Mouse (Mus musculus): ENCODE results near the gene Gm8897. TPM values are rescaled to one million over a fixed set of nuclear protein-coding genes. Genes with fewer than 3 reads are reported as not detected.
"Not testable (repeated sequence)": the region's sequence is repeated elsewhere in the genome, so short reads cannot be mapped to it uniquely, and the experiment has no call there.

Gene Gm8897
- not detected for total RNA-seq (2021)
- long read RNA-seq, experiment 1: 0 reads
- long read RNA-seq, experiment 2: 0 reads

GRCm38 (mm10) chr5:11416118-11416517, at the start of gene Gm8897:
Gene Gm8897 (plus strand): TSS chr5:11416418.
- DNase-seq: not testable (repeated sequence)

DNA sequence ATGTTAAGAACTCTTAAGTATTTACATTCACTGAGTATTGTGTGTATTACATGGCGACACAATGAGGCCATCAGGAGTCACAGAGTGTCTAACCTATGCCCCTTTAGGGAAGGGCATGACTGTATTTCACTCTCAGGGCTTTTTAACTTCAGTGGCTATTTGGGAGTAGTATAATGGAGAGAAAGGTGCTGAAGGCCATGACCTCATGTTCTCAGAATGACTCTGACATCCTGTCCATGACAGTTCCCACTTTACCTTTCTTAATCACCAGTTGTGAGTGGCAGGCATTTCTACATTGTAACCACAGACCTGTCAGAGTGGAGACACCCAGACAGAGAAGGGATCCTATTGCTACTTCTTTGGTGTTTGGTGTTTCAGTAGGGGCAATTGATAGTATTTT, 473 bp downstream of the Gm8897 start:
- not testable (repeated sequence) for DNase-seq

Other genes with a start within 250 kb of the Gm8897 start
- gene Gm5861, start 233.3 kb upstream of the Gm8897 start, total RNA-seq (2021): not detected
- gene Gm8890, start 160.4 kb upstream of the Gm8897 start, total RNA-seq (2021): not detected
- not detected for gene Speer1, start 74.9 kb upstream of the Gm8897 start, total RNA-seq (2021)
- not detected for gene Gm8906, start 86.3 kb downstream of the Gm8897 start, total RNA-seq (2021)
- not detected for gene Gm6460, start 178.5 kb downstream of the Gm8897 start, total RNA-seq (2021)

All from heart, adult 18-20 months (tissue).